Mouse (Mus musculus) intestine, postnatal 0 days (tissue): ENCODE results near the gene Ptprg. TPM values are rescaled to one million over a fixed set of nuclear protein-coding genes. Genes with fewer than 3 reads are reported as not detected.

Experiments
- ATAC-seq: fragments of 200-750 bp; cut with Nextera tagmentation; 2 replicates; pipeline ENCODE4 v1.8.0; 2017; ENCODE audit warnings: mild to moderate bottlenecking, moderate TSS enrichment, moderate library complexity
- H3K27ac ChIP-seq: fragments of 300-500 bp; sonication (generic); 2 replicates; pipeline ENCODE4 v1.5.1; 2014; ENCODE audit warnings: mild to moderate bottlenecking, low read depth, low read length, moderate library complexity
- H3K27me3 ChIP-seq: fragments of 300-500 bp; sonication (generic); replicated peaks from 2 replicates; pipeline ENCODE4 v1.6.1; 2014; ENCODE audit warnings: low read length, mixed read lengths; ENCODE audit not compliant: control insufficient read depth, insufficient read depth
- H3K36me3 ChIP-seq: fragments of 300-500 bp; sonication (generic); 2 replicates; pipeline ENCODE4 v1.6.1; 2014; ENCODE audit warnings: mild to moderate bottlenecking, moderate library complexity; ENCODE audit not compliant: control insufficient read depth, insufficient read depth
- H3K4me1 ChIP-seq: fragments of 300-500 bp; sonication (generic); replicated peaks from 2 replicates; pipeline ENCODE4 v1.6.1; 2014; ENCODE audit warnings: antibody characterized with exemption, low read length, mixed read lengths; ENCODE audit not compliant: control insufficient read depth, insufficient read depth
- H3K4me2 ChIP-seq: fragments of 300-500 bp; sonication (generic); replicated peaks from 2 replicates; pipeline ENCODE4 v1.6.1; 2014; ENCODE audit warnings: low read depth, mild to moderate bottlenecking, moderate library complexity
- H3K4me3 ChIP-seq: fragments of 300-500 bp; sonication (generic); 2 replicates; pipeline ENCODE4 v1.5.1; 2014; ENCODE audit warnings: low read depth, low read length
- H3K9ac ChIP-seq: fragments of 300-500 bp; sonication (generic); 2 replicates; pipeline ENCODE4 v1.6.1; 2014; ENCODE audit warnings: mild to moderate bottlenecking, low read depth, low read length
- H3K9me3 ChIP-seq: fragments of 300-500 bp; sonication (generic); 2 replicates; pipeline ENCODE4 v1.6.1; 2016; ENCODE audit warnings: mixed run types; ENCODE audit not compliant: control insufficient read depth
- CTCF ChIP-seq: sonication (generic); IDR thresholded peaks from 2 replicates; pipeline ENCODE4 v1.5.1; 2016; ENCODE audit warnings: low read depth, mild to moderate bottlenecking, control low read depth, antibody characterized with exemption, moderate library complexity
- WGBS: fragments of 180-500 bp; shearing (Covaris S2); extraction: QIAGEN DNeasy Blood & Tissue Kit; methylation state at CpG from one replicate; pipeline ENCODE4 v1.1.7; 2014; 5-methylcytosine and 5-hydroxymethylcytosine counted together
- polyA plus RNA-seq: library from polyadenylated mRNA; unstranded; fragments of >200 nt; fragmentation: Nextera tagmentation; extraction: Ambion mirVana; gene quantifications from 2 replicates; pipeline ENCODE4 v1.2.1, GENCODE M21; 2015

Ptprg gene
- polyA plus RNA-seq, 1 experiment from 2014 or later: 3.7 TPM

DNA sequence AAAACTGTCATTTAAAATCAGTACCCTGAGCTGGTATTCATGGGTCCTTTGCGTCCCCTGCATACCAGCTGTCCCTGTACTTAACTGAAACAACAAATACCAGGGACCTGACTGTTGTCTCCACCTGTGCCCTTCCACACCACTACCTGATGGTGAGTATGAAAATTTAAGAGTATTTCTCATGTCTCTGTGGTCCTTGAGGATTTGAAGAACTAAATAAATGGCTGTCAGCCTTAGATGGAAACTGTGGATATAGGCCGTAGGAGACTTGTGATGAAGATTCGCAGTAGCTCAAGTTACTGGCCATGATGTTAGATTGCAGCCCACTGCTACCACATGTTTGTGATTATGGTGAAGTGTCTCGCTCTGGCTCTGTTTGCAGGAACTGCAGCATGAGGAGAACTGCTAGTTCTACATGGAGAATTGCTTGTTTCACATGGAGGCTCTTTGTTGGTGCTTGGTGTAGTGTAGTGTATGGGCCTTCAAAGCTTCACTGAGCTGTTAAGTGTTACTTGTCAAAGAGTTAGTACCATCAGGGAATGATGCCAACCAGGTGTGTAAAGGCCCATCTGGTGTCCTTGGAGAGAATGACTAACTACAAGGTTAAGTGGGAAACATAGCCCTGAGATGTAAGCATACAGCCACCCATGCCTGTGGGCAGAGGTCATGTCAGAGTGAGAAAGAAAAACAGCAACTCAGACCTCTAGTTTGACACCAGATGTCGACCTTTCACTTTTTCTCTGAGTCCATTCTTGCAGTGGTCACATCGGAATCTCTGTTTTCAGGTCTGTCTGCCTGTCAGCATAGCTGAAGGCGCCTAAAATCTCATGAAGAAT lies 518.9 kb downstream of the Ptprg start:
- no peak for ATAC-seq
- no peak for TF ChIP-seq CTCF
- Histone ChIP-seq H3K4me3 (no peak overlapping the region), H3K9ac (no peak overlapping the region), H3K4me1 (no peaks in the 10 kb centered on the region; the same call in 1 of the 2 replicates), H3K27ac (peak overlapping the region; percentile 55; the same call in 1 of the 2 replicates), H3K36me3 (no peaks in the 10 kb centered on the region), H3K4me2 (no peak overlapping the region), H3K9me3 (no peaks in the 10 kb centered on the region), H3K27me3 (no peaks in the 10 kb centered on the region)
- 87% methylated on average over 7 of the region's 7 CpGs for WGBS

DNA sequence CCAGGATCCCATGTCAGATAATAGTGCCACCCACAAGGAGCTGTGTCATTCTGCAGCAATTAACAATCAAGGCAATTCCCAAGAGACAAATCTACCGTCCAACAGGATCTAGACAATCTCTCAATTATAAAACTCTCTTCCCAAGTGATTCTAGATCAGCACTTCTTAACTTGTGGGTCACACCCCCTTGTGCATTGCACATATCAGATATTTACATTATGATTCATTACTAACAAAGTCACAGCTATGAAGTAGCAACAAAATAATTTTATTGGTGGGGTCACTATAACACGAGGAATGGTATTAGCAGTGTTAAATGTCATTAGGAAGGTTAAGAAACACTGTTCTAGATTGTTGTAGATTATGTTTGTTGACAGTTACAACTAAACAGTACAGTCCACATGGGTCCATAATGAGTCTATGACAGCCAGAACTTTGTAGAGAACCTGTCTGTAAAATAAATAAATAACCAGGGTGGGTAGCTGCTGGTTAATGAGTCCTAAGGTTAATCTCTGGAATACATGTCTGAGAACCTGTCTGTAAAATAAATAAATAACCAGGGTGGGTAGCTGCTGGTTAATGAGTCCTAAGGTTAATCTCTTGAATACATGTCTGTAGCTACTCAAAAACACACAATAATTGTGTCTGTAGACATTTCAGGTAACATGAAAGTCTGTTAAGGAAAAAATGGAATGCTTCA lies 520.2 kb downstream of the Ptprg start:
- no peaks in the 10 kb centered on the region for H3K27me3 ChIP-seq
- 33% methylated on average over 2 of the region's 2 CpGs for WGBS
- ATAC-seq: peak; percentile 89
- no peaks in the 10 kb centered on the region; the same call in 1 of the 2 replicates for H3K4me1 ChIP-seq
- no peak overlapping the region for H3K4me2 ChIP-seq
- H3K27ac ChIP-seq: peak overlapping the region; percentile 55
- H3K9me3 ChIP-seq: no peaks in the 10 kb centered on the region
- H3K4me3 ChIP-seq: no peak overlapping the region
- no peak for TF ChIP-seq CTCF
- no peak overlapping the region for H3K9ac ChIP-seq
- H3K36me3 ChIP-seq: no peaks in the 10 kb centered on the region

DNA sequence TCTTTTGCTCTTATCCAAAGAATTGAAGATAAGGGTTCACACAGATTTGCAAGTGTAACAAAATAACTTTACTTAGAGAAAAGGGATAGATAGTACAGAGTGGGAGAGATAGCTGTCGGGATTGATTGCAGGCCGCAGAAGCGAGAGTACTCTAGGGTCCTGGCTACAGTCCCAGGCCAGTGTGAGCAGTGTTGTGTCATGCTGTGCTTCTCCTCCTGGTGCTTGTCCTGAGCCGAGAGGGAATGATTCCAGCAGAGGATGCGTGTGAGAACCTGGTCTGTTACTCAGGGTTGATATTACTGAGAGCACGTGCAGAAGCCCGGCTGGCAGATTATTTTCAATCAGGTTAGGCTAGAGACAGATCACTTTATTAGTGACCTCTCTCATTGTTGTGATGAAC lies 523.9 kb downstream of the Ptprg start:
- no peak overlapping the region for H3K27ac ChIP-seq
- TF ChIP-seq CTCF: no peak
- H3K4me2 ChIP-seq: no peak overlapping the region
- H3K4me1 ChIP-seq: no peaks in the 10 kb centered on the region; the same call in 1 of the 2 replicates
- H3K9me3 ChIP-seq: no peaks in the 10 kb centered on the region
- H3K9ac ChIP-seq: no peak overlapping the region
- no peak for ATAC-seq
- no peak overlapping the region for H3K4me3 ChIP-seq
- no peaks in the 10 kb centered on the region for H3K27me3 ChIP-seq
- 65% methylated on average over 7 of the region's 7 CpGs for WGBS
- no peaks in the 10 kb centered on the region for H3K36me3 ChIP-seq

DNA sequence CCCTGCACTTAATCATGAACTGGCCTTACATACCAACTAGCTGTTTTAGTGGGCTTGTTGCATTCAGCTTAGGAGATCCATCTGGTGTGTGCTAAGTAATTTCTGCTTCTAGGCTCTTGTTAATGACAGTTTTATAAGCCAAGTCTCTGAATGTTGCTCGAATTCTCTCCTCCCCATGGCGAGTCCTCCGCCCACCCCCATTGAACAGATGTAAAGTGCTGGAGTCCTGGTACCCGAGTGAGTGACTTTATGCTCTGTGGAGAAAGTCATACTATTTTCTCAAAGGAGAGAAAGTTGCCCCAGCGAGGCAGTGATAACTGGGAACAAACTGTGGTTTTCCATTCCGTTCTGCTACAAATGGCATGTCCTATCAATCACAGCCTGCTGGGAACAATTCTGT lies 525.9 kb downstream of the Ptprg start:
- Histone ChIP-seq H3K4me1 (0 out of 2 replicates have a peak, but pooled peaks cover 4% of the 10 kb centered on the region), H3K4me3 (no peak overlapping the region), H3K36me3 (no peaks in the 10 kb centered on the region), H3K9me3 (no peaks in the 10 kb centered on the region), H3K4me2 (no peak overlapping the region), H3K27me3 (no peaks in the 10 kb centered on the region), H3K9ac (no peak overlapping the region), H3K27ac (no peak overlapping the region)
- ATAC-seq: no peak
- 57% methylated on average over 6 of the region's 6 CpGs for WGBS
- no peak for TF ChIP-seq CTCF

DNA sequence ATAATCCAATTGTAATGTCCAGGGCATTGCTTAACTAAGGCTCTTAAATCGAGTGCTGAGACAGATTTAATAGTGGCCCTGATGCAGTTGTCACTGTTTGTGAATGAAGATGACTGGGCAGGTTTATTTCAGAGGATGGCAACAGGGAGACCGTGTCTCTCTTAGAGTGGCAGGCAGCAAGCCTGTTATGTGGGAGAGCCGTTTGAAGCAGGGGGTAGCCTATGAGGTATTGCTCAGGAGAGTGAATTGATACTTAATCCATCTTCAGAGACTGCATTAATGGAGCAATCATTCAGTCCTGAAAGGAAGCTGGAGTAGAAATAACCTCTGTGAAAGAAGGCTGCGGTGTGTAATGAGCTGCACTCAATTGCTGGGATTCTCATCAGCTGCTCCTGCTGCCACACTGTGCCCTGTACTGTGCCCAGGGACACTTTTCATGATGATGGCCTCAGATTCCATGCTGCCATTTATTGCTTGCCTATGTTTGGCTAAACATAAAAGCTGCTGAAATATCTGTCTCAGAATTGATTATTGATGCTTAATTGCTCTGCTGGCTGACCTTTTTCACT lies 526.6 kb downstream of the Ptprg start:
- ATAC-seq: no peak
- no peaks in the 10 kb centered on the region for H3K36me3 ChIP-seq
- no peak overlapping the region for H3K9ac ChIP-seq
- H3K4me3 ChIP-seq: no peak overlapping the region
- H3K4me2 ChIP-seq: no peak overlapping the region
- 55% methylated on average over 4 of the region's 4 CpGs for WGBS
- H3K27ac ChIP-seq: no peak overlapping the region
- 0 out of 2 replicates have a peak, but pooled peaks cover 4% of the 10 kb centered on the region for H3K4me1 ChIP-seq
- no peaks in the 10 kb centered on the region for H3K27me3 ChIP-seq
- TF ChIP-seq CTCF: no peak
- H3K9me3 ChIP-seq: no peaks in the 10 kb centered on the region
